Mouse (Mus musculus) c-Kit-positive CD71-negative TER-119-negative erythroid progenitor cells, embryonic 14.5 days (primary cell): Measurements from ENCODE around the gene A730061H03Rik.

Experiments
- DNase-seq: peaks from one replicate; pipeline ENCODE4 v3.0.0-alpha.2; 2013; ENCODE audit warnings: low read depth

A730061H03Rik gene

GRCm38 (mm10) chr14:55560202-55561073 lies at the start of gene A730061H03Rik:
Gene A730061H03Rik (minus strand): TSS chr14:55560406.
- DNase-seq = peak; percentile 99

DNA sequence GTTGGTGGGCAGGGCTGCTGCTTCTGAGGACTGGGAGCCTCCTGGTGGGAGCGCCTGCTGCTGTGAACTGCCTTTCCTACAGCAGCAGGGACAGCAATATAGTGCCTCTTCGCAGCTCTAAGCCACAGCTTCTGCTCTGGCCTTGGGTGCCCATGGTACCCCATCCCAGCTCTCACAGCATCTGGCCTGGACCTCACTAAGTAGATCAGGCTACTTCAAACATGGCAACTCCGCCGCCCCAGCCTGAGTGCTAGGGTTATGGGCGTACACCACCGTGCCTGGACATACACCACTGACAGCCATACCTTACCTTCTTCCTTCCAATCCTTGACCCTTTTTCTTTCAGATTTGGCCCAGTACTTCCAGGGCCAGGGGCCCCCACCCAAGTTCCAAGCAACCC lies 48.1 kb upstream of the A730061H03Rik start:
- DNase-seq = no peak

DNA sequence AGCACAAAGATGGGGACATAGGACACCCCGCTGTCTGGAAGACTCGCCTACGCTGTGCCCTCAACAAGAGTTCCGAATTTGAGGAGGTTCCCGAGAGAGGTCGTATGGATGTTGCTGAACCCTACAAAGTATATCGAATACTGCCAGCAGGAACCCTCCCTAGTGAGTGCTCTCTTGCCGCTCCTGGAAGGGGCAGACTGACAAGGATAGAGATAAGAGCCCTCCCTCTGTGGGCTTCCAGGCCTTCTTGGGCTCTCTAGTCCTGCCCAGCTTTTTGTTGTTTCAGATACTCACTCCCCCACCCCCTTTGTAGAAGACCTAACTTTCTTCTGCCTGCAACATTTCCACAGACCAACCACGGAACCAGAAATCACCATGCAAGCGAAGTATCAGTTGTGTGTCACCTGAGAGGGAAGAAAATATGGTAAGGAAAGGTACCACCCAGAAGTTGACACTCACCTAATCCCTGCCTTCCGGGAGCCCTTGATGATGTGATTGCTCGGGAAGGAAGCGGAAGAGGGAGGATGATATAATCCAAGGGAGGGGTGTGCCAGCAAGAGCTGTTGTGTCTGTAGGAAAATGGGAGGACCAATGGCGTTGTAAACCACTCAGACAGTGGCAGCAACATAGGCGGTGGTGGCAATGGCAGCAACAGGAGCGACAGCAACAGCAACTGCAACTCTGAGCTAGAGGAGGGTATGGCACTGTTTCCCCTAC lies 45.7 kb upstream of the A730061H03Rik start:
- DNase-seq = no peak

GRCm38 (mm10) chr14:55604823-55605222 lies 44.6 kb upstream of the A730061H03Rik start:
- no peak for DNase-seq

- DNase-seq = peak; percentile 89
Observed at GRCm38 (mm10) chr14:55603633-55604576, 43.7 kb upstream of the A730061H03Rik start.

GRCm38 (mm10) chr14:55603271-55603632 lies 43.0 kb upstream of the A730061H03Rik start, which contains the start of gene Irf9:
Gene Irf9 (plus strand): TSS chr14:55603571.
- no peak for DNase-seq

DNA sequence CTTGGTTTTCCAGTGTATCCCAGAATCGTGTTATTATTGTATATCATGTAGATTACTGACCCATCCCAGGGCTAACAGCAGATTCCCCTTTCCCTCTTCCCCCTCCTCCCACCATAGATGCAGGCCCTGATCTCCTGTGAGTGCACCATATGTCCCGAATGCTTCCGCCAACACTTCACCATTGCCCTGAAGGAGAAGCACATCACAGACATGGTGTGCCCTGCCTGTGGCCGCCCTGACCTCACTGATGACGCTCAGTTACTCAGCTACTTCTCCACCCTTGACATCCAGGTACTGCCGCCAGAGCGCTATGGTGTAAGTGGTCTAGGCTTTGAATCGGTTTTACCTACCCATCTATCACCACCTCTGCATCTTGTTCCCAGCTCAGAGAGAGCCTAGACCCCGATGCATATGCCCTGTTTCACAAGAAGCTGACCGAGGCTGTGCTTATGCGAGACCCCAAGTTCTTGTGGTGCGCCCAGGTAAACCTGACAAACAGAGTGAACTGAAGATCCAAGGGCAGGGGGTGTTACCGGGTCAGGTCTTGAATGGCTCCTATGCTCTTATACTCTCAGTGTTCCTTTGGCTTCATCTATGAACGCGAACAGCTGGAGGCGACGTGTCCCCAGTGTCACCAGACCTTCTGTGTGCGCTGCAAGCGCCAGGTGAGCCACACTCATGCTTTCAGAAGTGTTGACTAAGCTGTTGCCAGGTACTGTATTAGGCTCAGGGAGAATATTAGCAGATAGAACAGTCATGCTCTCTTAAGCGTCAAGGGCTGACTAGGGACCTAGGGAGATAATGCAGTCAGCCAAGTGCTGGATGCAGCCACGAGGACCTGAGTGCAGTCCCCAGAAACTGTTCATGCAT lies 38.5 kb upstream of the A730061H03Rik start:
- no peak for DNase-seq

- no peak for DNase-seq
Observed at GRCm38 (mm10) chr14:55596036-55596690, 36.0 kb upstream of the A730061H03Rik start.

GRCm38 (mm10) chr14:55592226-55592625 lies 32.0 kb upstream of the A730061H03Rik start:
- DNase-seq = no peak

DNA sequence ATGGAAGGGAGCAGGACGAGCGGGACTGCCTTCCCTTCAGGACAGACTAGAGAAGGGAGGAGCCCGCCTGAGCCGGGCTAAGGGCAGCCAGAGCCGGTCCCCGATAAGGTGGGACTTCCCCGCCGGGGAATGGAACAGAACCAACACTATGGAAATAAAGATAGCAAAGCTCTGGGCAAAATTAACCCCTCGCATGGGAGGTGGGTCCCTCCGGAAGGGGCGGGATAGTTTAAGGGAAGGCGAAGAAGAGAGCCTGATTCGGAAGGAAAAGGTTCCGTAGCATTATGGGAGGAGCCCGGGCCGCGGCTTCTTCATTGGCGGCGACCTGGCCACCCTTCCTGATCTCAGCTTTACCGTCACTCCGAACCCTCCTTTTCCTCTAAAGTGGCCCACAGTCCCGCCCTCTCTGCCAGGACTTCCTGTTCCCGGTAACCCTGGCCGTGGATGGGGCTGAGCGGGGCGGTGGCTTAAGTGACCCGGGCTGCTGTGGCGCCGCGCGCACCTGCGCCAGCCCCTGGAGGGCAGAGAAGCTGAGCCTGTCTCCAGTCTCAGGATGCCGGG lies 31.2 kb upstream of the A730061H03Rik start, which contains the start of gene Rnf31:
Gene Rnf31 (plus strand): TSS at position 378 of the 561 bp plus-strand sequence.
- peak; percentile 95 for DNase-seq

GRCm38 (mm10) chr14:55590748-55591330 lies 30.6 kb upstream of the A730061H03Rik start, which contains the start of gene Psme2:
Gene Psme2 (minus strand): TSS chr14:55591113.
- DNase-seq = peak; percentile 96

DNA sequence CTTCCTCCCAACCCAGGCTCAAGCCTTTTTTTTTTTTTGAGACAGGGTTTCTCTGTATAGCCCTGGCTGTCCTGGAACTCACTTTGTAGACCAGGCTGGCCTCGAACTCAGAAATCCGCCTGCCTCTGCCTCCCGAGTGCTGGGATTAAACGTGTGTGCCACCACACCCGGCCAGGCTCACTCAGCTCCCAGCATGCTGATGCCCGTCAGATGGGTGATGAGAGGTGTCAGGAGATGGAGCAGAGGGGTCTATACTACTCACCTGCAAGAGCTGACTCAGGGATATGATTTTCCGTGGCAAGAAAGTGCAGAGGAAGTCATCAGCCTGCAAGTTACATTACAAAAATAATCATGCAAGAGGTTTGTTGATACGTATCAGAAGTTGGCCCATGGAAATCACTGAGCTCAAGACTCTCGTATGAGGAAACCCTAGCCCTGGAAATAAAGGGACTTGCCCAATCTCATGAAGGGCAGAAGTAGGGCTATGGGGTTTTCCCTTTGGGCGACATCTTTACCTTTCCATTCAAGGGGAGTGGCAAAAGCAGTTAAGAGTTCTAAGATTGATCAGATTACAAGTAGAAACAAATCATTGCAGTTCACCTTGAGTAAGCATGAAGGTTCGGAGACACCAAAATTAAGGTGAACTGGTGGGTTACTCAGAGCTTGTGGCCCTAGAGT lies 29.7 kb upstream of the A730061H03Rik start:
- no peak for DNase-seq

DNA sequence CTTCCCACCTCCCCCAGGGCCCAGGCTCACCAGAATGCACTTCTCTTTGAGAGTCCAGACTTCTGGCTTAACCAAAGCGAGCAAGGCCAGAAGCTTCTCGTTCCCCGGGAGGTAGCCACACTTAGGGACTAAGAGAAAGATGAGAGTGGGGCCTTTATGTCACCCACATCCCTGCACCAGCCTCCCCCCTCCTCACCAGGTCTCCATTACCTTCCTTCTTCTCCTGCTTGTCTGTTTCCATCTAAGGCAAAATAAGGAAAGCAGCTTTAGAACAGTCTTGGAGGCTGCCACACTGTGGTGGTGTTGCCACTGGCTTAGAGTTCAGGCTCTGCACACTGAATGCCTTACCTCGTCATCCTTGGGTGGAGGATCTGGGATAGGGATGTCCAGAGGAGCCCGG lies 29.1 kb upstream of the A730061H03Rik start:
- no peak for DNase-seq

DNA sequence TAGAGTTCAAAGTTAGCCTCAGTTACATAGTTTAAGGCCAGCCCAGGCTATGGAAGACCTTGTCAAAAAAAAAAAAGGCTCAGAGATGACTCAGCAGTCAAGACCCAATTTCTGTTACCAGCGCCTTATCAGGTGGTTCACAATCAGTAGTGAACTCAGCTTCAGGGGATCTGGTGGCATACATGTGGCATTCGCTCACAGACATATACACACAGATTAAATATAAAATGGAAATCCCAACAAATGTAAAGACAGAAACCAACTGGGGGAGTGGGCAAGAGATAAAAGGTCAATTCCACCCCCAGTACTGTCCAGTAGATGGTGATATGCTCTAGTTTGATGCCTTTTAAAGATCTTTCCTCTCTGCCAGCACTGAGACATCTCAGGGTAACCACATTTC lies 25.9 kb upstream of the A730061H03Rik start:
- no peak for DNase-seq

GRCm38 (mm10) chr14:55585566-55585960 lies 25.4 kb upstream of the A730061H03Rik start:
- no peak for DNase-seq

- peak; percentile 68 for DNase-seq
Observed at GRCm38 (mm10) chr14:55584702-55585565, 24.7 kb upstream of the A730061H03Rik start, which contains the start of gene Emc9. Gene Emc9 (minus strand): TSS chr14:55585302.

GRCm38 (mm10) chr14:55584303-55584701 lies 24.1 kb upstream of the A730061H03Rik start:
- no peak for DNase-seq
